Mouse (Mus musculus) effector memory CD4-positive, alpha-beta T cell, adult 7 months (primary cell): ENCODE results near the gene Vwc2. TPM values are rescaled to one million over a fixed set of nuclear protein-coding genes. Genes with fewer than 3 reads are reported as not detected.

Experiments used
- polyA plus RNA-seq: library from polyadenylated mRNA; unstranded; fragments of 100-300 nt; shearing (Covaris generic); gene quantifications from one replicate; pipeline ENCODE4 v1.2.1, GENCODE M21; 2017

The Vwc2 gene
- polyA plus RNA-seq = not detected

DNA sequence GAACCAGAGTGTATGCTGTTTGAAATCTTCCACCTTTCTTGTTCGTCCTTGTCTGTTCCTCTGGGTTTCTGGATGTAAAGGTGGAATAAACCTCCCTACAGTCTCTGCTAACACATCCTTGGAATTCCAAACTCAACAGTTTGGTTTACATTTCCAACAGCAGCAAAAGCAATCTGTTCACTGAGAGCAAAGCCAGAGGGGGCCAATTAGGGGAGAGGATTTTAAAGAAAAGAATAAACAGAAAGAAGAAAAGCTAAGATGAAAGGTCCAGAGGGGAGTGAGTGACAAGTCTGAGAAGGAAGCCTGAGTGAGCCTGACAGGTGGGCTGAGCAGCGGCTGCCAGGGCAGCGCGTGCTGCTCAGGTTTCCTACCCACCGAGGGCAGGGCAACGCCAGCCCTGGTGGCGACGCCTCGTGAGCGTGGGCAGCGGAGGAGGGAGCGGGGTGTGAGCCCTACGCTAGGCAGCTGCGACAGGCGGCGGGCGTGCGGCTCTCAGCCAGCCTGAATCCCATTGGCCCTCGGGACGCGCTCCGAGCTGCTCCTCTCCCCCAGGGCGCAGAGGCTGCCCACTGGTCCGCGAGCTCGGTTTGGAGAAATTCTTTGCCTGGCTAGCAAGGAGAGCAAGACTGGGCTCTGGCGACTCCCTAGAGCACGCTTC is at the start of gene Vwc2:
Gene Vwc2, plus strand, starts transcription at position 648 of the 658 bp plus-strand sequence.

